8 mouse cellular contexts compared by ENCODE assay signal in the genomic region with DNA sequence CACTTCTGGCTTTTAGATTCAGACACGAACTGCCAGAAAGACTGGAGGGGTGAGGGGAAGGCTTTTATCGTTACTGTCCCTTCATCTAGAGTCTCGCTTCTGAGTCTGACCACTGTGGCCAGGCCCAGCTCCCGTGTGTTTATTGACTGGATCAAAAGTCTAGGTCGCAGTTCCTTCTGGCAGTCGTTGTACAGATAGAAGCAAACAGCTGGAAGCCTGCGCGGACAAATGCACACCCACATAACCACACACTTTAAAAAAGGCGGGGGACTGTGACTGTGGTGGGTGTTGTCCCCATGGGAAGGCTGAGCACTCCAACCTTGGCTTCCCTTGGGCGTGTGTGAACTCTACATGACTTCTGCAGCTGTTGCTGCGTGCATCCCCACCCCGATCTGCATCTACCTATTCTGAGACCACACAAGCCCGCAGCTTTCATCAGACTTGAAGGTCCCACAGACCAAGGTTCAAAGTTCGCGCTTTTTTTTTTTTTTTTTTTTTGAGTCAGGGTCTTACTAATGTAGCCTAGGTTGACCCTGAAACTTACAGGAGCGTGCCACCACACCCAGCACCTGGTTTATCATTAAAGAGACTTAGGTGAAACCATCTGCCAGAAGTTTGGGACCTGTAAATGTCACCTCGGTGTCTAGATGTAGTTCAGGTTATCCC. TPM values are rescaled to one million over a fixed set of nuclear protein-coding genes. Genes with fewer than 3 reads are reported as not detected.
DNase-seq lines count a peak whose midpoint lies in the region; ATAC-seq and TF ChIP-seq lines count a peak whose summit lies in the region.

No protein-coding gene starts in this region.

- TF ChIP-seq CTCF in bone marrow, adult 2 months (IDR thresholded peaks at IDR 0.05; ENCODE audit: control insufficient read depth, insufficient read depth, low read length), result no peak

- peak; percentile 8 for DNase-seq in cerebellum, adult 11 months
- DNase-seq in gastrocnemius, postnatal 14 days, result peak; percentile 43
- peak; percentile 32 for DNase-seq in induced T-regulatory cell, adult 2 months (ENCODE audit: low read depth)
- no peak for DNase-seq in liver, embryonic 13.5 days
- peak; percentile 41 for DNase-seq in neural tube, embryonic 11.5 days (ENCODE audit: low spot score)

- intact Hi-C loops in gastrocnemius, postnatal 14 days (cut with DNase I; ENCODE audit: low total_unique reads), result no loop called here

- ATAC-seq in cerebellum, adult (ENCODE audit: insufficient number of reproducible peaks, low FRiP score, low TSS enrichment), result no peak
- ATAC-seq in liver, embryonic 13.5 days (ENCODE audit: low read depth), result peak; percentile 32; the same call in 1 of the 2 replicates
- ATAC-seq in neural tube, embryonic 11.5 days (ENCODE audit: insufficient read depth, low FRiP score, low TSS enrichment), result no peak
- ATAC-seq in inflammation-experienced regulatory T-cells, adult 6 months, result no peak

- peaks cover 41% of the 10 kb centered on the region for H3K27me3 ChIP-seq in liver, embryonic 13.5 days
- H3K27me3 ChIP-seq in neural tube, embryonic 11.5 days (ENCODE audit: control insufficient read depth, insufficient read depth, low read length), result 0 out of 2 replicates have a peak, but pooled peaks cover 2% of the 10 kb centered on the region

- H3K4me3 ChIP-seq in bone marrow, adult 2 months (replicated peaks; ENCODE audit: control insufficient read depth, low read depth, low read length), result peak overlapping the region; percentile 5
- H3K4me3 ChIP-seq in liver, embryonic 13.5 days (replicated peaks), result peak overlapping the region; percentile 56
- H3K4me3 ChIP-seq in neural tube, embryonic 11.5 days (ENCODE audit: low read depth, low read length), result peak overlapping the region; percentile 39

- H3K9me3 ChIP-seq in liver, embryonic 13.5 days (replicated peaks), result no peaks in the 10 kb centered on the region
- H3K9me3 ChIP-seq in neural tube, embryonic 11.5 days (ENCODE audit: control insufficient read depth, low read length), result no peaks in the 10 kb centered on the region

- no peak overlapping the region; the same call in 1 of the 2 replicates for H3K27ac ChIP-seq in bone marrow, adult 2 months (ENCODE audit: control insufficient read depth, insufficient read depth, low read depth, low read length, poor library complexity)
- H3K27ac ChIP-seq in liver, embryonic 13.5 days, result peak overlapping the region; percentile 84
- no peak overlapping the region for H3K27ac ChIP-seq in neural tube, embryonic 11.5 days (ENCODE audit: low read depth, low read length)

- TF ChIP-seq POLR2A in bone marrow, adult 2 months (IDR thresholded peaks at IDR 0.05; ENCODE audit: borderline replicate concordance, control insufficient read depth, low read depth, low read length), result no peak

- H3K4me1 ChIP-seq in bone marrow, adult 2 months (ENCODE audit: control insufficient read depth, insufficient read depth, low read length), result peaks cover 1% of the 10 kb centered on the region
- peaks cover 20% of the 10 kb centered on the region for H3K4me1 ChIP-seq in liver, embryonic 13.5 days (replicated peaks)
- peaks cover 15% of the 10 kb centered on the region for H3K4me1 ChIP-seq in neural tube, embryonic 11.5 days (ENCODE audit: control insufficient read depth, insufficient read depth, low read length)

- peak overlapping the region; percentile 62 for H3K4me2 ChIP-seq in liver, embryonic 13.5 days
- H3K4me2 ChIP-seq in neural tube, embryonic 11.5 days (ENCODE audit: low read depth), result peak overlapping the region; percentile 91

- 9% methylated on average over 17 of the region's 17 CpGs for WGBS in bone marrow, adult 2 months
- 9% methylated on average over 17 of the region's 17 CpGs for WGBS in liver, embryonic 13.5 days (ENCODE audit: insufficient replicate concordance)
- 13% methylated on average over 17 of the region's 17 CpGs for WGBS in neural tube, embryonic 11.5 days

- H3K9ac ChIP-seq in liver, embryonic 13.5 days, result 0 out of 2 replicates have a peak overlapping the region, but pooled peaks have one; percentile 10
- H3K9ac ChIP-seq in neural tube, embryonic 11.5 days (ENCODE audit: low read length), result peak overlapping the region; percentile 57

- H3K36me3 ChIP-seq in liver, embryonic 13.5 days, result no peaks in the 10 kb centered on the region
- H3K36me3 ChIP-seq in neural tube, embryonic 11.5 days (ENCODE audit: control insufficient read depth, insufficient read depth, low read length), result no peaks in the 10 kb centered on the region

RNA-seq across cellular contexts. Expression of a gene that starts 54.5 kb away (rescaled TPM):
- polyA plus RNA-seq in bone marrow, adult 2 months (2011; ENCODE audit: insufficient read depth, insufficient read length, low replicate concordance, missing spikeins), result 1.1 and 12.4 TPM in 2 replicates
- total RNA-seq in gastrocnemius, postnatal 14 days (2021), result 10 to 100 TPM; 19.0 to 19.4 TPM
- 5.9 and 6.9 TPM in 2 replicates for polyA plus RNA-seq in liver, embryonic 13.5 days (2015; fragmentation: Nextera tagmentation; extraction: Ambion mirVana)
- 56.8 and 57.3 TPM in 2 replicates for polyA plus RNA-seq in neural tube, embryonic 11.5 days (2014; fragmentation: Nextera tagmentation; extraction: Ambion mirVana)
- polyA plus RNA-seq in inflammation-experienced regulatory T-cells, adult 6 months (2017; shearing (Covaris generic)), result under 1 TPM in 1 of 3 experiments, not detected in 2; 0.40 TPM

Comparison
In these comparisons a context has a peak if more than half of its experiments do, and no peak if none do; other contexts are left out.
1. H3K4me3 ChIP-seq: peak in every context shown above with its lines; median percentile 56 in liver, embryonic 13.5 days; 39 in neural tube, embryonic 11.5 days; 5 in bone marrow, adult 2 months.